8 mouse cellular contexts compared by ENCODE assay signal in genomic region chr10:22223474-22224349, GRCm38 (mm10).
DNase-seq lines count a peak whose midpoint lies in the region; ATAC-seq and TF ChIP-seq lines count a peak whose summit lies in the region.
"Not testable (repeated sequence)": the region's sequence is repeated elsewhere in the genome, so short reads cannot be mapped to it uniquely, and the experiment has no call there.

No protein-coding gene starts in this region.

- WGBS in forebrain, embryonic 13.5 days, result 17% methylated on average over 1 of the region's 7 CpGs
- no CpG with 5 or more reads among the region's 7 CpGs for WGBS in heart, embryonic 12.5 days
- WGBS in lung, embryonic 14.5 days, result no CpG with 5 or more reads among the region's 7 CpGs
- no CpG with 5 or more reads among the region's 7 CpGs for WGBS in midbrain, embryonic 15.5 days

- not testable (repeated sequence) for H3K4me2 ChIP-seq in forebrain, embryonic 13.5 days; heart, embryonic 12.5 days; lung, embryonic 14.5 days; midbrain, embryonic 15.5 days

- not testable (repeated sequence) for H3K27ac ChIP-seq in forebrain, embryonic 13.5 days; heart, embryonic 12.5 days (ENCODE audit: poor library complexity, severe bottlenecking); lung, embryonic 14.5 days (ENCODE audit: low read depth); midbrain, embryonic 15.5 days

- H3K4me1 ChIP-seq in forebrain, embryonic 13.5 days; heart, embryonic 12.5 days (replicated peaks); lung, embryonic 14.5 days (ENCODE audit: insufficient read depth); midbrain, embryonic 15.5 days: not testable (repeated sequence)

- not testable (repeated sequence) for TF ChIP-seq CTCF in lung, embryonic 14.5 days (IDR thresholded peaks at IDR 0.05; ENCODE audit: low read depth)

- H3K27me3 ChIP-seq in forebrain, embryonic 13.5 days; heart, embryonic 12.5 days (replicated peaks); lung, embryonic 14.5 days (ENCODE audit: insufficient read depth, low read length); midbrain, embryonic 15.5 days (replicated peaks): not testable (repeated sequence)

- DNase-seq in adrenal gland, adult (ENCODE audit: inconsistent age in 2 of 2, low spot score in 1 of 2), result peak; percentile 38 to 65
- peak; percentile 16 for DNase-seq in kidney, postnatal 14 days
- DNase-seq in lung, embryonic 14.5 days, result not testable (repeated sequence)
- peak; percentile 5 for DNase-seq in right cerebral cortex, postnatal 25 days

- not testable (repeated sequence) for H3K9ac ChIP-seq in forebrain, embryonic 13.5 days; heart, embryonic 12.5 days; lung, embryonic 14.5 days; midbrain, embryonic 15.5 days

- not testable (repeated sequence) for H3K36me3 ChIP-seq in forebrain, embryonic 13.5 days (ENCODE audit: poor library complexity, severe bottlenecking); heart, embryonic 12.5 days; lung, embryonic 14.5 days (ENCODE audit: insufficient read depth); midbrain, embryonic 15.5 days (replicated peaks)

- not testable (repeated sequence) for H3K4me3 ChIP-seq in forebrain, embryonic 13.5 days; heart, embryonic 12.5 days; lung, embryonic 14.5 days (ENCODE audit: low read depth, low read length); midbrain, embryonic 15.5 days

- peak; percentile 94 for ATAC-seq in forebrain, embryonic 13.5 days
- peak; percentile 74; the same call in 1 of the 2 replicates for ATAC-seq in heart, embryonic 12.5 days (ENCODE audit: insufficient number of reproducible peaks, low FRiP score)
- ATAC-seq in inflammation-experienced regulatory T-cells, adult 6 months, result peak; percentile 89
- peak; percentile 95 for ATAC-seq in lung, embryonic 14.5 days (ENCODE audit: insufficient read depth)
- ATAC-seq in midbrain, embryonic 15.5 days (replicated peaks), result peak; percentile 73

- H3K9me3 ChIP-seq in forebrain, embryonic 13.5 days (replicated peaks); heart, embryonic 12.5 days (replicated peaks); lung, embryonic 14.5 days (ENCODE audit: low read depth, low read length); midbrain, embryonic 15.5 days: not testable (repeated sequence)
